Mouse (Mus musculus): ENCODE results near the gene Zbtb12. TPM values are rescaled to one million over a fixed set of nuclear protein-coding genes. Genes with fewer than 3 reads are reported as not detected.
A peak's percentile ranks its signal among the peaks of the same experiment; 100 is the strongest.

Gene Zbtb12
- polyA plus RNA-seq, 1 experiment from 2014 or later, result 1.9 TPM

- Histone ChIP-seq H3K4me2 (ENCODE audit: low read depth, severe bottlenecking) (no peak overlapping the region), H3K9ac (ENCODE audit: low read length) (no peak overlapping the region), H3K27me3 (ENCODE audit: control insufficient read depth, insufficient read depth, low read length) (no peaks in the 10 kb centered on the region), H3K4me3 (ENCODE audit: low read depth, low read length) (no peak overlapping the region), H3K4me1 (ENCODE audit: control insufficient read depth, insufficient read depth, low read length) (no peaks in the 10 kb centered on the region), H3K9me3 (ENCODE audit: control insufficient read depth, low read length) (no peaks in the 10 kb centered on the region), H3K27ac (replicated peaks; ENCODE audit: low read depth, low read length) (no peak overlapping the region), H3K36me3 (ENCODE audit: control insufficient read depth, insufficient read depth, low read length) (peaks cover 7% of the 10 kb centered on the region)
- ATAC-seq (ENCODE audit: insufficient number of reproducible peaks, low FRiP score, low TSS enrichment, low read depth), result no peak
- WGBS, result 89% methylated on average over 9 of the region's 9 CpGs
- DNase-seq (ENCODE audit: low spot score), result no peak
Measured at GRCm38 (mm10) chr17:34860514-34860913, 18.8 kb upstream of the Zbtb12 start.

GRCm38 (mm10) chr17:34861704-34862415, 17.4 kb upstream of the Zbtb12 start:
- no peaks in the 10 kb centered on the region for H3K4me1 ChIP-seq (ENCODE audit: control insufficient read depth, insufficient read depth, low read length)
- ATAC-seq (ENCODE audit: insufficient number of reproducible peaks, low FRiP score, low TSS enrichment, low read depth), result no peak
- no peak overlapping the region for H3K27ac ChIP-seq (replicated peaks; ENCODE audit: low read depth, low read length)
- peaks cover 4% of the 10 kb centered on the region; the same call in 1 of the 2 replicates for H3K36me3 ChIP-seq (ENCODE audit: control insufficient read depth, insufficient read depth, low read length)
- DNase-seq (ENCODE audit: low spot score), result no peak
- WGBS, result 63% methylated on average over 13 of the region's 13 CpGs
- no peaks in the 10 kb centered on the region for H3K27me3 ChIP-seq (ENCODE audit: control insufficient read depth, insufficient read depth, low read length)
- no peak overlapping the region for H3K4me3 ChIP-seq (ENCODE audit: low read depth, low read length)
- no peak overlapping the region for H3K4me2 ChIP-seq (ENCODE audit: low read depth, severe bottlenecking)
- no peak overlapping the region for H3K9ac ChIP-seq (ENCODE audit: low read length)
- no peaks in the 10 kb centered on the region for H3K9me3 ChIP-seq (ENCODE audit: control insufficient read depth, low read length)

DNA sequence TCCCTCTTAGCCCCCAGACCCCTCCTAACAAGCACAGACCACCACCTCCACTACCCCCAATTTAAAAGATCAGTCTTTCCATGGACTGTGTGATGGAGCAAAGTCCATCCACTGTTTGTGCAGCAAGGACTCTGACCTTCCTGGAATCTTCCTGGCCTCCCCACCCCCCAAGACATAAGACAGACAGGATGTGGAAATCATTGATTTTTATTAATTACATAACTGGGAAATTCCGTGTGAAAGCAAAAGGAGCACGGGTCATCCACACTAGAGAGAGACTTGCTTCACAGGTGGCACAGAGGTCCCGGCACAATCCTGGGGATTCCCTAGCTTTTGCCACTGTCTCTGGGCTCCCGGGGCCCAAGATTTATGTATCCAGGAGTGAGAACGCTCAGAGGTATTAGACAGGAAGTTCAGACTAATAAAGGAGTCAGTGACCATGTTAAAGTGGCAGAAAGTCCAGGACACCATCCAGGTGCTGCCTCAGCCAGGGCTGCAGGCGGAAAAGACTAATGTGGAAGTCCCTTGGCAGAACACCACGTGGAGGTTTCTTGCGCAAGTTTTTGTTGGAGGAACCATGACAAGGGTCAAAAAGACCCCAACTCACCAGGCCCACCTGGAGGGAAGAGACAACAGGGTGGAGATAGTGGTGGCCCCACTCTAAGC, 16.7 kb upstream of the Zbtb12 start, which contains the start of gene Cfb:
Gene Cfb (minus strand): TSS at position 103 of the 666 bp plus-strand sequence.
- Histone ChIP-seq H3K36me3 (ENCODE audit: control insufficient read depth, insufficient read depth, low read length) (no peaks in the 10 kb centered on the region), H3K27ac (replicated peaks; ENCODE audit: low read depth, low read length) (no peak within 1 kb of the TSS), H3K4me3 (ENCODE audit: low read depth, low read length) (no peak within 1 kb of the TSS), H3K9ac (ENCODE audit: low read length) (no peak within 1 kb of the TSS), H3K4me2 (ENCODE audit: low read depth, severe bottlenecking) (no peak within 1 kb of the TSS), H3K9me3 (ENCODE audit: control insufficient read depth, low read length) (no peaks in the 10 kb centered on the region), H3K27me3 (ENCODE audit: control insufficient read depth, insufficient read depth, low read length) (no peaks in the 10 kb centered on the region), H3K4me1 (ENCODE audit: control insufficient read depth, insufficient read depth, low read length) (no peaks in the 10 kb centered on the region)
- WGBS, result 59% methylated on average over 8 of the region's 8 CpGs
- ATAC-seq (ENCODE audit: insufficient number of reproducible peaks, low FRiP score, low TSS enrichment, low read depth) (no peak), DNase-seq (ENCODE audit: low spot score) (no peak)

- Histone ChIP-seq H3K27ac (replicated peaks; ENCODE audit: low read depth, low read length) (no peak overlapping the region), H3K9ac (ENCODE audit: low read length) (no peak overlapping the region), H3K27me3 (ENCODE audit: control insufficient read depth, insufficient read depth, low read length) (no peaks in the 10 kb centered on the region), H3K36me3 (ENCODE audit: control insufficient read depth, insufficient read depth, low read length) (no peaks in the 10 kb centered on the region), H3K9me3 (ENCODE audit: control insufficient read depth, low read length) (no peaks in the 10 kb centered on the region), H3K4me1 (ENCODE audit: control insufficient read depth, insufficient read depth, low read length) (no peaks in the 10 kb centered on the region), H3K4me3 (ENCODE audit: low read depth, low read length) (no peak overlapping the region), H3K4me2 (ENCODE audit: low read depth, severe bottlenecking) (no peak overlapping the region)
- DNase-seq (ENCODE audit: low spot score) (no peak), ATAC-seq (ENCODE audit: insufficient number of reproducible peaks, low FRiP score, low TSS enrichment, low read depth) (no peak)
- 60% methylated on average over 7 of the region's 7 CpGs for WGBS
Measured at GRCm38 (mm10) chr17:34865981-34866380, 13.3 kb upstream of the Zbtb12 start.

GRCm38 (mm10) chr17:34874321-34874720, 5.0 kb upstream of the Zbtb12 start:
- no peaks in the 10 kb centered on the region for H3K9me3 ChIP-seq (ENCODE audit: control insufficient read depth, low read length)
- 91% methylated on average over 6 of the region's 6 CpGs for WGBS
- no peak overlapping the region for H3K27ac ChIP-seq (replicated peaks; ENCODE audit: low read depth, low read length)
- no peaks in the 10 kb centered on the region for H3K36me3 ChIP-seq (ENCODE audit: control insufficient read depth, insufficient read depth, low read length)
- ATAC-seq (ENCODE audit: insufficient number of reproducible peaks, low FRiP score, low TSS enrichment, low read depth) (no peak), DNase-seq (ENCODE audit: low spot score) (no peak)
- no peak overlapping the region for H3K4me3 ChIP-seq (ENCODE audit: low read depth, low read length)
- H3K27me3 ChIP-seq (ENCODE audit: control insufficient read depth, insufficient read depth, low read length), result no peaks in the 10 kb centered on the region
- no peak overlapping the region for H3K9ac ChIP-seq (ENCODE audit: low read length)
- no peaks in the 10 kb centered on the region for H3K4me1 ChIP-seq (ENCODE audit: control insufficient read depth, insufficient read depth, low read length)
- no peak overlapping the region for H3K4me2 ChIP-seq (ENCODE audit: low read depth, severe bottlenecking)

- Histone ChIP-seq H3K27ac (replicated peaks; ENCODE audit: low read depth, low read length) (no peak overlapping the region), H3K4me2 (ENCODE audit: low read depth, severe bottlenecking) (no peak overlapping the region), H3K4me1 (ENCODE audit: control insufficient read depth, insufficient read depth, low read length) (no peaks in the 10 kb centered on the region), H3K9me3 (ENCODE audit: control insufficient read depth, low read length) (no peaks in the 10 kb centered on the region), H3K36me3 (ENCODE audit: control insufficient read depth, insufficient read depth, low read length) (no peaks in the 10 kb centered on the region), H3K27me3 (ENCODE audit: control insufficient read depth, insufficient read depth, low read length) (no peaks in the 10 kb centered on the region), H3K4me3 (ENCODE audit: low read depth, low read length) (no peak overlapping the region), H3K9ac (ENCODE audit: low read length) (no peak overlapping the region)
- ATAC-seq (ENCODE audit: insufficient number of reproducible peaks, low FRiP score, low TSS enrichment, low read depth) (no peak), DNase-seq (ENCODE audit: low spot score) (no peak)
Measured at GRCm38 (mm10) chr17:34881166-34881565, 1.9 kb downstream of the Zbtb12 start.

- no peak for DNase-seq (ENCODE audit: low spot score)
- 10% methylated on average over 15 of the region's 15 CpGs for WGBS
- Histone ChIP-seq H3K4me3 (ENCODE audit: low read depth, low read length) (no peak within 1 kb of the TSS), H3K4me1 (ENCODE audit: control insufficient read depth, insufficient read depth, low read length) (no peaks in the 10 kb centered on the region), H3K4me2 (ENCODE audit: low read depth, severe bottlenecking) (peak within 1 kb of the TSS; percentile 22; the same call in 1 of the 2 replicates), H3K9ac (ENCODE audit: low read length) (no peak within 1 kb of the TSS), H3K36me3 (ENCODE audit: control insufficient read depth, insufficient read depth, low read length) (no peaks in the 10 kb centered on the region), H3K27ac (replicated peaks; ENCODE audit: low read depth, low read length) (no peak within 1 kb of the TSS), H3K9me3 (ENCODE audit: control insufficient read depth, low read length) (no peaks in the 10 kb centered on the region), H3K27me3 (ENCODE audit: control insufficient read depth, insufficient read depth, low read length) (no peaks in the 10 kb centered on the region)
- no peak for ATAC-seq (ENCODE audit: insufficient number of reproducible peaks, low FRiP score, low TSS enrichment, low read depth)
Measured at GRCm38 (mm10) chr17:34881683-34882310, 2.5 kb downstream of the Zbtb12 start, which contains the start of gene Gm20547. Gene Gm20547, minus strand, starts transcription at chr17:34882042.

DNA sequence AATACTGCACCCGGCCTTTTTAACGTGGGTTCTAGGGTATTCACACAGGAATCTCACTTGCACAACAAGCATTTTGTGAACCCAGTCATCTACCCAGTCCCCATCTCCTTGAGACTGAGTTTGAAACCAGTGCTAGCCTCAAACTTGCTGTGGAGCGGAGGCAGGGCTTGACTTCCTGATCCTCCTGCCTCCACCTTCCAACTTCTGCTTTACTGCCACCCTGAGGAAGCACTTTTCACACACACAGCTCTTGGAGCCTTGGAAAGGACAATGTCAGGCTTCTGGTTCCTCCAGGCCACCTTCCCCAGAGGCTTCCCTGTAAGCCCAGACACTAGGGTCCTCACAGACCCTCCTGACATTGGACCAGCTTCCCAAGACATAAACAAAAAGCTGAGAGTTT, 4.0 kb downstream of the Zbtb12 start:
- no peak overlapping the region for H3K4me2 ChIP-seq (ENCODE audit: low read depth, severe bottlenecking)
- H3K36me3 ChIP-seq (ENCODE audit: control insufficient read depth, insufficient read depth, low read length), result no peaks in the 10 kb centered on the region
- no peaks in the 10 kb centered on the region for H3K27me3 ChIP-seq (ENCODE audit: control insufficient read depth, insufficient read depth, low read length)
- ATAC-seq (ENCODE audit: insufficient number of reproducible peaks, low FRiP score, low TSS enrichment, low read depth) (no peak), DNase-seq (ENCODE audit: low spot score) (no peak)
- H3K4me3 ChIP-seq (ENCODE audit: low read depth, low read length), result no peak overlapping the region
- H3K9ac ChIP-seq (ENCODE audit: low read length), result no peak overlapping the region
- no peaks in the 10 kb centered on the region for H3K9me3 ChIP-seq (ENCODE audit: control insufficient read depth, low read length)
- 60% methylated on average over 3 of the region's 3 CpGs for WGBS
- no peak overlapping the region for H3K27ac ChIP-seq (replicated peaks; ENCODE audit: low read depth, low read length)
- H3K4me1 ChIP-seq (ENCODE audit: control insufficient read depth, insufficient read depth, low read length), result no peaks in the 10 kb centered on the region
